Mouse (Mus musculus) liver, embryonic 14.5 days (tissue): Measurements from ENCODE around the gene Bri3bp. TPM values are rescaled to one million over a fixed set of nuclear protein-coding genes. Genes with fewer than 3 reads are reported as not detected.

Source experiments
- ATAC-seq: fragments of 200-750 bp; cut with Nextera tagmentation; 2 replicates; pipeline ENCODE4 v1.8.0; 2017; ENCODE audit warnings: moderate number of reproducible peaks, mild to moderate bottlenecking, moderate library complexity; ENCODE audit not compliant: insufficient read depth
- DNase-seq, 3 experiments: peaks; one replicate each; pipeline ENCODE4 v3.0.0-alpha.2; 2012 to 2013; ENCODE audit warnings: low read depth in 3 of 3, low spot score in 3 of 3
- H3K27ac ChIP-seq: fragments of 300-500 bp; sonication (generic); 2 replicates; pipeline ENCODE4 v1.5.1; 2014; ENCODE audit warnings: moderate library complexity, mild to moderate bottlenecking, control low read depth, inconsistent platforms
- H3K27me3 ChIP-seq: fragments of 300-500 bp; sonication (generic); 2 replicates; pipeline ENCODE4 v1.6.1; 2014; ENCODE audit warnings: mild to moderate bottlenecking, low read length, moderate library complexity; ENCODE audit not compliant: control insufficient read depth, insufficient read depth
- H3K36me3 ChIP-seq: fragments of 300-500 bp; sonication (generic); replicated peaks from 2 replicates; pipeline ENCODE4 v1.6.1; 2014; ENCODE audit warnings: low read depth; ENCODE audit not compliant: control insufficient read depth, insufficient read depth
- H3K4me1 ChIP-seq, 2 experiments: fragments of 200-500 bp in 1 of 2; fragments of 300-500 bp in 1 of 2; sonication (generic) in 1 of 2; replicated peaks; 2 replicates each; pipeline ENCODE4 v1.6.1; 2012 to 2014; ENCODE audit warnings: antibody characterized with exemption in 1 of 2, inconsistent platforms in 1 of 2, low read length in 1 of 2; ENCODE audit not compliant: control insufficient read depth in 2 of 2, insufficient read depth in 2 of 2
- H3K4me2 ChIP-seq: fragments of 300-500 bp; sonication (generic); 2 replicates; pipeline ENCODE4 v1.6.1; 2014; ENCODE audit warnings: low read depth, mild to moderate bottlenecking, control low read depth, moderate library complexity
- H3K4me3 ChIP-seq, 2 experiments: fragments of 200-500 bp in 1 of 2; fragments of 300-500 bp in 1 of 2; sonication (generic) in 1 of 2; 2 replicates each; pipeline ENCODE4 v1.5.1; 2012 to 2014; ENCODE audit warnings: low read depth in 2 of 2, low read length in 2 of 2, mild to moderate bottlenecking in 2 of 2, control low read depth in 1 of 2, inconsistent platforms in 1 of 2, moderate library complexity in 1 of 2; ENCODE audit not compliant: insufficient read depth in 1 of 2
- H3K9ac ChIP-seq: fragments of 300-500 bp; sonication (generic); replicated peaks from 2 replicates; pipeline ENCODE4 v1.6.1; 2014; ENCODE audit warnings: mild to moderate bottlenecking, control low read depth, moderate library complexity
- H3K9me3 ChIP-seq: fragments of 300-500 bp; sonication (generic); 2 replicates; pipeline ENCODE4 v1.6.1; 2016; ENCODE audit warnings: low read length, mixed read lengths; ENCODE audit not compliant: control insufficient read depth
- CTCF ChIP-seq: IDR thresholded peaks from 2 replicates; pipeline ENCODE4 v1.5.1; 2016; ENCODE audit warnings: antibody characterized with exemption, low read depth, control low read depth
- EP300 ChIP-seq: IDR thresholded peaks from 2 replicates; pipeline ENCODE4 v1.6.1; 2016; ENCODE audit warnings: antibody characterized with exemption, low read depth
- WGBS: fragments of 180-500 bp; shearing (Covaris S2); extraction: QIAGEN DNeasy Blood & Tissue Kit; methylation state at CpG from one replicate; pipeline ENCODE4 v1.1.7; 2014; ENCODE audit not compliant: insufficient replicate concordance; 5-methylcytosine and 5-hydroxymethylcytosine counted together
- polyA plus RNA-seq, 2 experiments: library from polyadenylated mRNA; depleted of rRNA in 1 of 2; stranded (reverse) in 1 of 2; unstranded in 1 of 2; fragments of >200 nt; fragmentation: Nextera tagmentation in 1 of 2; extraction: Ambion mirVana in 1 of 2; gene quantifications; 2 replicates each; pipeline versions ENCODE4 v1.2.1 to v1.2.3; 2012 to 2014

The Bri3bp gene
- polyA plus RNA-seq, 2 experiments, result 4.9 to 16.4 TPM

DNA sequence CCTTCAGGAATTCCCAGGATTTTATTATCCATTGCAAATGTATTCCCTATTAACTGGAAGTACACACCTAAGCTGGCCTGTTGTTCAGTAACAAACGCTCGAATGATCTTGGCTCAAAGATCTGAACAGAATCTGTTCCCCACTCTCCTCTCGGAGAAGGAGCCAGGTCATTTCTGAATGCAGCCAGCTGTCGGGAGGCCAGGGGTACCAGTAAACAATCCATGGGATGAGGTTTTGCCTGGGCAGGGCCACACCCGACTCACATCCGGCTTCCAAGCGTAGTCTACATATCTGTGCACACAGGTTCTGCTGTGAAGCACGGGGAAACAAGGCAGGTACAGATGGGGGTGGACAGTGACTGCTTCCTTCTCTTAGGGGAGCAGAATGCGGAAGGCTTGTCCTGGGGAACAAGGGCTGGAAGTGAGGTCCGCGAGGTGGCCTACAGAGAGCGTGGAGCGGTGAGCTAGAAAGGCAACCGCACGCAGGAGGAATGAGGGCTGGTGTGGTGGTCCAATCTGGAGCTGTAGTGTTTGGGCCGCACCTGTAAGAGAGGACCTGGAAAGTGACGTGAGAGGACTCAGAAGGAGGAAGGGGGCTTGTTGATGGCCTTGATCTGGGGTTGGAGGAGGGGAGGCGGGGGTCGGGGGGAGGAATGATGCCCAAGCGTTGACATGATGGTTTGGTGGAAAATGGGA lies 34.9 kb upstream of the Bri3bp start:
- TF ChIP-seq CTCF, result no peak
- no peak for TF ChIP-seq EP300
- H3K9ac ChIP-seq, result peak overlapping the region; percentile 69
- no peaks in the 10 kb centered on the region for H3K9me3 ChIP-seq
- peak overlapping the region; percentile 74 to 94 for H3K4me3 ChIP-seq
- peak overlapping the region; percentile 96 for H3K4me2 ChIP-seq
- peak overlapping the region; percentile 47 for H3K27ac ChIP-seq
- H3K27me3 ChIP-seq, result peaks cover 7% of the 10 kb centered on the region; the same call in 1 of the 2 replicates
- peak in 1 of 3 experiments; percentile 59 for DNase-seq
- peak; percentile 36; the same call in 1 of the 2 replicates for ATAC-seq
- peaks cover 12 to 38% of the 10 kb centered on the region in 2 experiments for H3K4me1 ChIP-seq
- H3K36me3 ChIP-seq, result no peaks in the 10 kb centered on the region
- 2% methylated on average over 20 of the region's 20 CpGs for WGBS

DNA sequence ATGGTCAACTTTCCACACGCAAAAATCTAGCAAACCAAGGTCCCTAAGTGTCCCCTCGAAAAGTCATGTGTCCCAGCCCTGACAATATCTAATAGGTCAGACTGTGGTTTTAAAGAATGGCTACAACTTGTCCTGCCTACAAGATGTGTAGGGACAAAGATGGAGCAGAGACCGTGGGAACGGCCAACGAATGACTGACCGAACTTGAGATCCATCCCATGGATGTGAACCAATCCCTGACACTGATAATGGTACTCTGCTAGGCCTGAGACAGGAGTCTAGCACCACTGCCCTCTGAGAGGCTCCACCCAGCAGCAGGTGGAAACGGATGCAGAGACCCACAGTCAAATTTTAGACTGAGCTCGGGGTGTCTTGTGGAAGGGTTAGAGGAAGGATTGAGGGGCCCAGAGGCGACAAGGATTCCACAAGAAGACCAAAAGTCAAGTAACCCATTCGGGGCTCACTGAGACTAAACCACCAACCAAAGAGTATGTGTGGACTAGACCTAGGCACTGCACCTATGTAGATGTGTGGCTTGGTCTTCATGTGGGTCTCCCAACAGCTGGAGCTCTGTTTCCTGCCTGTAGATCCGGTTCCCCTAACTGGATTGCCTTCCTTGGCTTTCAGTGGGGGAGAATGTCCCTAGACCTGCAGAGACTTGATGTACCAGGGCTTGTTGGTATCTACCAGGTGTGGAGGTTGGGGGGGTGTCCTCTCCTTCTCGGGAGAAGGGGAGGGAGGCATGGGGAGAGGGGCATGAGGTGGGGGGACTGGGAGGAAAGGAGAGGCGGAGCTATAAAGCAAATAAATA lies 34.1 kb upstream of the Bri3bp start:
- no peak overlapping the region; the same call in 1 of the 2 replicates for H3K9ac ChIP-seq
- 43% methylated on average over 13 of the region's 13 CpGs for WGBS

DNA sequence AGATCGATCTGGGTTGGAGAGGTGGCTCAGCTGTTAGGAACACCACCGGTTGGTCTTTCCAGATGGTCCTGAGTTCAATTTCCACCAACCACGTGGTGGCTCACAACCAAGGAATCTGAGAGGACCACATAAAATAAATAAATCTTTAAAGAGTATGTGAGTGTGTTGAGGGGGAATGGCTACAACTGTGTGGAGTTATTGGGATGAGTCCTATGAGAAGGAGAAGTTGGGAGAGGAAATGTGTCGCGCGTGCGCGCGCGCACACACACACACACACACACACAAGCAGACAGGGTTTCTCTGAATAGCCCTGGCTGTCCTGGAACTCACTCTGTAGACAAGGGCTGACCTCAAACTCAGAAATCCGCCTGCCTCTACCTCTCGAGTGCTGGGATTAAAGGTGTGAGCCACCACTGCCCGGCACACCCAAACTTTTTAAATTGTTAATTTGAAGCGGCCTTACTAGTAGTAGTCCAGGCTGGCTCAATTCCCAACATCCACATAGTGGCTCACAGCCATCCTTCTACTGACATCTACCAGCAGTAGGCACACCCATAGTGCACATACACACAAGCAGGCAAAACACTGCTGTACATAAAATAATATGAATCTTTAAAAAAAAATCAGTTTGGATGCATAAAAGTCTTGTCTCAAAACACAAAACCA lies 33.3 kb upstream of the Bri3bp start:
- Histone ChIP-seq H3K4me2 (peak overlapping the region; percentile 72), H3K4me1 (peaks cover 12 to 36% of the 10 kb centered on the region in 2 experiments), H3K27ac (no peak overlapping the region), H3K36me3 (no peaks in the 10 kb centered on the region), H3K9ac (no peak overlapping the region), H3K27me3 (peaks cover under 1% of the 10 kb centered on the region; the same call in 1 of the 2 replicates), H3K9me3 (no peaks in the 10 kb centered on the region), H3K4me3 (peak overlapping the region in 1 of 2 experiments; percentile 53; a peak in 1 of 4 replicates)
- TF ChIP-seq EP300 (no peak), CTCF (no peak)
- DNase-seq (no peak), ATAC-seq (no peak)
- WGBS, result 35% methylated on average over 14 of the region's 14 CpGs

More for the DNA sequence above, 34.1 kb upstream of the Bri3bp start:
- no peak for TF ChIP-seq EP300
- TF ChIP-seq CTCF, result no peak
- H3K4me1 ChIP-seq, result peaks cover 12 to 38% of the 10 kb centered on the region in 2 experiments
- peak overlapping the region; percentile 96 for H3K4me2 ChIP-seq
- peaks cover 7% of the 10 kb centered on the region; the same call in 1 of the 2 replicates for H3K27me3 ChIP-seq
- no peak overlapping the region for H3K27ac ChIP-seq
- ATAC-seq (no peak), DNase-seq (no peak)
- H3K36me3 ChIP-seq, result no peaks in the 10 kb centered on the region
- H3K9me3 ChIP-seq, result no peaks in the 10 kb centered on the region
- peak overlapping the region; percentile 74 to 94 for H3K4me3 ChIP-seq

DNA sequence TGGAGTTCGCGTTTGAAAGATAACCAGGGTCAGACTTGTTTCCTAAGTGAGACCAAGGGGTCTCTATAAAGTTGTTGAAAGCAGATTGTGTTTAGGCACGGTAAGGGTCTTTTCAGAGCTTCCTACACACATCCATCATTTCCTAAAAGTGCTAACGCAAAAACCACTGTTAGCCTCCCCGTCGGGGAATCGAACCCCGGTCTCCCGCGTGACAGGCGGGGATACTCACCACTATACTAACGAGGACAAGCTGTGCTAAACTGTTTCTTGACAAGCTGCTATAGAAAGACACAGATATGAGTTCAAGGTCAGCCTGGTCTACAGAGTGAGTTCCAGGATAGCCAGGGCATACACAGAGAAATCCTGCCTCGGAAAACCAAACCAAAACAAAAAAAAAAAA lies 32.5 kb upstream of the Bri3bp start:
- Histone ChIP-seq H3K4me3 (peak overlapping the region; percentile 53 to 79), H3K27me3 (no peaks in the 10 kb centered on the region), H3K9me3 (no peaks in the 10 kb centered on the region), H3K4me1 (peaks cover 12 to 33% of the 10 kb centered on the region in 2 experiments), H3K4me2 (peak overlapping the region; percentile 72), H3K9ac (peak overlapping the region; percentile 14), H3K27ac (no peak overlapping the region), H3K36me3 (no peaks in the 10 kb centered on the region)
- DNase-seq (peak; percentile 68 to 76 (median 70)), ATAC-seq (peak; percentile 77)
- WGBS, result under 1% methylated on average over 13 of the region's 13 CpGs
- no peak; the same call in 1 of the 2 replicates for TF ChIP-seq EP300
- no peak for TF ChIP-seq CTCF
